In genomic region chr6:90736074-90736672, GRCm38 (mm10) we compare ENCODE assay signal across 8 mouse cellular contexts.
DNase-seq lines count a peak whose midpoint lies in the region; ATAC-seq and TF ChIP-seq lines count a peak whose summit lies in the region.

No protein-coding gene starts in this region.

- intact Hi-C loops in heart, postnatal 14 days (cut with DNase I), result loop anchor here (5.0 kb wide), 1 partner anchor 546 kb away; no protein-coding TSS in a partner anchor

- H3K9ac ChIP-seq in midbrain, postnatal 0 days (replicated peaks; ENCODE audit: low read length, poor library complexity, severe bottlenecking), result peak overlapping the region; percentile 90

- H3K4me3 ChIP-seq in midbrain, postnatal 0 days (ENCODE audit: low read depth, low read length), result peak overlapping the region; percentile 83

- peaks cover 14% of the 10 kb centered on the region; the same call in 1 of the 2 replicates for H3K4me1 ChIP-seq in midbrain, postnatal 0 days (ENCODE audit: insufficient read depth, low read length)

- H3K9me3 ChIP-seq in midbrain, postnatal 0 days (ENCODE audit: low read length), result no peaks in the 10 kb centered on the region

- WGBS in midbrain, postnatal 0 days, result 1% methylated on average over 53 of the region's 69 CpGs

- TF ChIP-seq CTCF in midbrain, postnatal 0 days (IDR thresholded peaks at IDR 0.05), result no peak

- H3K4me2 ChIP-seq in midbrain, postnatal 0 days (ENCODE audit: low read depth, low read length, poor library complexity, severe bottlenecking), result peak overlapping the region; percentile 96

- peak; percentile 67 for ATAC-seq in midbrain, postnatal 0 days (ENCODE audit: low FRiP score)

- H3K27me3 ChIP-seq in midbrain, postnatal 0 days (ENCODE audit: insufficient read depth, low read length), result no peaks in the 10 kb centered on the region

- peak; percentile 64 to 86 for DNase-seq in adrenal gland, adult (ENCODE audit: inconsistent age in 2 of 2, low spot score in 1 of 2)
- DNase-seq in adrenal gland, adult 8-10 months, result no peak
- DNase-seq in Muller cell, postnatal 12 days (ENCODE audit: inconsistent ontology term), result peak; percentile 82
- DNase-seq in embryo, embryonic 10.5 days (ENCODE audit: low spot score), result peak; percentile 60
- DNase-seq in heart, postnatal 14 days, result peak; percentile 65 to 66
- DNase-seq in kidney, postnatal 4 days, result peak; percentile 71 to 83
- DNase-seq in midbrain, postnatal 0 days (ENCODE audit: low spot score), result no peak
- DNase-seq in thymus, postnatal 4 days, result peak; percentile 73

- H3K27ac ChIP-seq in midbrain, postnatal 0 days (ENCODE audit: low read depth, low read length), result peak overlapping the region; percentile 85

- no peaks in the 10 kb centered on the region for H3K36me3 ChIP-seq in midbrain, postnatal 0 days (ENCODE audit: insufficient read depth, low read length)

Comparison
In these comparisons a context has a peak if more than half of its experiments do, and no peak if none do; other contexts are left out.
1. DNase-seq: peak in adrenal gland, adult (2 of 2), Muller cell, postnatal 12 days (single experiment), embryo, embryonic 10.5 days (single experiment), heart, postnatal 14 days (2 of 2), kidney, postnatal 4 days (2 of 2) and thymus, postnatal 4 days (single experiment); none in adrenal gland, adult 8-10 months (single experiment) and midbrain, postnatal 0 days (single experiment).